Mouse (Mus musculus) myocyte (in vitro differentiated cells): ENCODE results near the gene Rasgrf1. TPM values are rescaled to one million over a fixed set of nuclear protein-coding genes. Genes with fewer than 3 reads are reported as not detected.

Experiments used
- H3K27me3 ChIP-seq: one replicate; pipeline ENCODE4 v1.6.1; 2011; ENCODE audit not compliant: control insufficient read depth, insufficient read depth, insufficient read length
- H3K36me3 ChIP-seq: one replicate; pipeline ENCODE4 v1.6.1; 2011; ENCODE audit not compliant: control insufficient read depth, insufficient read depth
- H3K4me2 ChIP-seq: one replicate; pipeline ENCODE4 v1.6.1; 2011; ENCODE audit warnings: low read depth, control low read depth
- H3K4me3 ChIP-seq: one replicate; pipeline ENCODE4 v1.5.1; 2011; ENCODE audit warnings: mild to moderate bottlenecking, control low read depth, moderate library complexity
- H3K79me2 ChIP-seq: one replicate; pipeline ENCODE4 v1.6.1; 2011; ENCODE audit not compliant: control insufficient read depth, insufficient read depth
- H3ac ChIP-seq: one replicate; pipeline ENCODE4 v1.6.1; 2011; ENCODE audit not compliant: control insufficient read depth, insufficient read length
- CEBPB ChIP-seq: IDR thresholded peaks from 2 replicates; pipeline ENCODE4 v1.6.1; 2011; ENCODE audit warnings: mild to moderate bottlenecking, moderate library complexity; ENCODE audit not compliant: poor library complexity, insufficient read depth, severe bottlenecking
- E2F4 ChIP-seq: IDR thresholded peaks from one replicate; pipeline ENCODE4 v1.6.1; 2011; ENCODE audit warnings: mild to moderate bottlenecking, control low read depth, moderate library complexity; ENCODE audit not compliant: insufficient read depth
- MAX ChIP-seq: IDR thresholded peaks from one replicate; pipeline ENCODE4 v1.6.1; 2011; ENCODE audit warnings: low read depth, mild to moderate bottlenecking, control low read depth
- MYOD1 ChIP-seq, 3 experiments: IDR thresholded peaks; one replicate each; pipeline ENCODE4 v1.6.1; 2011; ENCODE audit warnings: control low read depth in 2 of 3, low read depth in 2 of 3, mild to moderate bottlenecking in 2 of 3, moderate library complexity in 1 of 3; ENCODE audit not compliant: insufficient read length in 2 of 3, control insufficient read depth in 1 of 3
- MYOG ChIP-seq, 3 experiments: IDR thresholded peaks; one replicate each; pipeline ENCODE4 v1.6.1; 2011; ENCODE audit warnings: control low read depth in 2 of 3, low read depth in 2 of 3, mild to moderate bottlenecking in 2 of 3; ENCODE audit not compliant: insufficient read length in 2 of 3, control insufficient read depth in 1 of 3, insufficient read depth in 1 of 3
- POLR2A ChIP-seq: IDR thresholded peaks from one replicate; pipeline ENCODE4 v1.6.1; 2011; ENCODE audit warnings: low read depth, mild to moderate bottlenecking, control low read depth, moderate library complexity; ENCODE audit not compliant: insufficient read length
- POLR2AphosphoS2 ChIP-seq: IDR thresholded peaks from one replicate; pipeline ENCODE4 v1.6.1; 2011; ENCODE audit warnings: low read depth, control low read depth; ENCODE audit not compliant: insufficient read length
- REST ChIP-seq: IDR thresholded peaks from one replicate; pipeline ENCODE4 v1.6.1; 2011; ENCODE audit warnings: mild to moderate bottlenecking, control low read depth, moderate library complexity; ENCODE audit not compliant: insufficient read depth, insufficient read length
- SRF ChIP-seq: IDR thresholded peaks from one replicate; pipeline ENCODE4 v1.6.1; 2011; ENCODE audit warnings: low read depth; ENCODE audit not compliant: control insufficient read depth, insufficient read length
- TCF12 ChIP-seq: IDR thresholded peaks from one replicate; pipeline ENCODE4 v1.6.1; 2011; ENCODE audit warnings: mild to moderate bottlenecking, control low read depth; ENCODE audit not compliant: poor library complexity, insufficient read depth, severe bottlenecking
- TCF3 ChIP-seq: IDR thresholded peaks from one replicate; pipeline ENCODE4 v1.6.1; 2011; ENCODE audit warnings: low read depth, control low read depth; ENCODE audit not compliant: insufficient read length
- USF1 ChIP-seq: IDR thresholded peaks from one replicate; pipeline ENCODE4 v1.6.1; 2011; ENCODE audit warnings: low read depth, mild to moderate bottlenecking, control low read depth, moderate library complexity
- polyA plus RNA-seq: library from polyadenylated mRNA; unstranded; fragments of >200 nt; fragmentation: generic; extraction: Trizol; gene quantifications from one replicate; pipeline ENCODE4 v1.2.1, GENCODE M21; 2012; ENCODE audit warnings: missing spikeins

The Rasgrf1 gene
- polyA plus RNA-seq, 1 experiment, result not detected

GRCm38 (mm10) chr9:90076131-90076530 is 166.4 kb downstream of the Rasgrf1 start:
- Histone ChIP-seq H3K27me3 (no peaks in the 10 kb centered on the region), H3K4me3 (no peak overlapping the region), H3K36me3 (no peaks in the 10 kb centered on the region), H3K79me2 (no peaks in the 10 kb centered on the region), H3ac (no peak overlapping the region), H3K4me2 (no peak overlapping the region)
- TF ChIP-seq TCF3 (no peak), REST (no peak), MAX (no peak), MYOG (IDR thresholded peaks at IDR 0.05; ENCODE audit: control insufficient read depth in 1 of 3, insufficient read depth in 1 of 3, insufficient read length in 2 of 3, low read depth in 2 of 3) (no peak), POLR2AphosphoS2 (no peak), CEBPB (no peak), POLR2A (no peak), MYOD1 (IDR thresholded peaks at IDR 0.05; ENCODE audit: control insufficient read depth in 1 of 3, insufficient read length in 2 of 3, low read depth in 2 of 3) (no peak), USF1 (no peak), SRF (no peak), E2F4 (no peak), TCF12 (no peak)

Other genes starting within 250 kb of the Rasgrf1 start
- gene Tmed3, start 204.8 kb upstream of the Rasgrf1 start, polyA plus RNA-seq, result 72.0 TPM
- gene Ankrd34c, start 171.4 kb upstream of the Rasgrf1 start, polyA plus RNA-seq, result not detected
- gene Ctsh, start 144.2 kb downstream of the Rasgrf1 start, polyA plus RNA-seq, result 3.5 TPM
- 204 TPM for gene Morf4l1, start 204.9 kb downstream of the Rasgrf1 start, polyA plus RNA-seq